Comparison of ENCODE assay signal across 35 mouse cellular contexts in the genomic region with DNA sequence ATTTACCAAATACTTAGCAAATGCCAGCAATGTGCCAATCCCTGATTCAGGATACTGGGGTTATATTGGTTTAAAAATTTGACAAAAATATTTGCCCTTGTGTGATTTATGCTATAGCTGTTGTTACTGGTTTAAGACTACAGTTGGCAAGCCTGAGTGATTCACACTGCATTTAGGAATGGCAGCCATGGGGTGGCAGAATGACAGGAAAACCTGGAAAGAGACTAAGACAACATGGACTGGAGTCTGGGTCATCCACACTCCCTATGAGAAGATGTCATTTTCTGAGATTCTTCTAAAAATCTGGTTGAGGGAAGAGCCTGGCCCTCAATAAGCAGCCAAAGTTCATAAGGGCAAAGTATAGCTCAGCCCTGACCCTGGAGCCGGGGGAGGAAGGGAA.
"Had no signal": no experiment of that assay in that cellular context is flagged by ENCODE, and none has a peak within 500 bp of the region (broad histone marks: within the 10 kb centered on the region; RNA-seq: fewer than 3 reads in every experiment).

No protein-coding gene starts in this region.

- H3K9me3 ChIP-seq: heart, embryonic 12.5 days; heart, embryonic 13.5 days; heart, embryonic 15.5 days; hindbrain, embryonic 10.5 days; hindbrain, embryonic 12.5 days; hindbrain, embryonic 13.5 days; hindbrain, embryonic 15.5 days; intestine, embryonic 15.5 days; kidney, embryonic 15.5 days had no signal

- ATAC-seq: hindbrain, embryonic 16.5 days; hindbrain, postnatal 0 days; inflammation-experienced regulatory T-cells, adult 6 months; intestine, embryonic 15.5 days; intestine, embryonic 16.5 days; intestine, postnatal 0 days had no signal

- DNase-seq: heart, postnatal 10 days; heart, postnatal 14 days; heart, postnatal 36 days; heart, postnatal 4 days; kidney, adult 11 months; kidney, adult 18-20 months; kidney, adult 2 months; kidney, adult 8-10 months; kidney, adult 9 months; kidney, postnatal 10 days; kidney, postnatal 14 days; kidney, postnatal 25 days; kidney, postnatal 36 days; kidney, postnatal 4 days; layer of hippocampus, adult 9-11 months; layer of hippocampus, postnatal 36 days had no signal

- H3K4me2 ChIP-seq: heart, embryonic 11.5 days; heart, embryonic 12.5 days; heart, embryonic 13.5 days; heart, embryonic 15.5 days; hindbrain, embryonic 12.5 days; hindbrain, embryonic 13.5 days; hindbrain, embryonic 14.5 days; hindbrain, embryonic 15.5 days; intestine, embryonic 15.5 days; kidney, embryonic 15.5 days had no signal

- H3K27me3 ChIP-seq: heart, embryonic 12.5 days; heart, embryonic 13.5 days; heart, embryonic 15.5 days; hindbrain, embryonic 12.5 days; hindbrain, embryonic 15.5 days; intestine, embryonic 15.5 days had no signal

- H3K9ac ChIP-seq: heart, embryonic 12.5 days; heart, embryonic 13.5 days; heart, embryonic 15.5 days; hindbrain, embryonic 12.5 days; hindbrain, embryonic 13.5 days; hindbrain, embryonic 14.5 days; hindbrain, embryonic 15.5 days; intestine, embryonic 15.5 days; kidney, embryonic 15.5 days had no signal

- H3K4me3 ChIP-seq: heart, embryonic 12.5 days; heart, embryonic 13.5 days; heart, embryonic 15.5 days; hindbrain, embryonic 10.5 days; hindbrain, embryonic 12.5 days; hindbrain, embryonic 13.5 days; hindbrain, embryonic 15.5 days; intestine, embryonic 15.5 days; kidney, embryonic 15.5 days; layer of hippocampus, adult 2 months; left cerebral cortex, adult 2 months had no signal

- H3K27ac ChIP-seq: heart, embryonic 13.5 days; heart, embryonic 15.5 days; hindbrain, embryonic 10.5 days; hindbrain, embryonic 12.5 days; hindbrain, embryonic 13.5 days; hindbrain, embryonic 14.5 days; hindbrain, embryonic 15.5 days; hindbrain, postnatal 0 days; intestine, embryonic 15.5 days; kidney, embryonic 15.5 days; kidney, postnatal 0 days; layer of hippocampus, adult 2 months; left cerebral cortex, adult 2 months had no signal

- H3K4me1 ChIP-seq: hindbrain, embryonic 10.5 days; hindbrain, embryonic 12.5 days; hindbrain, embryonic 13.5 days; hindbrain, embryonic 15.5 days; intestine, embryonic 15.5 days had no signal

- H3K36me3 ChIP-seq: heart, embryonic 12.5 days; heart, embryonic 13.5 days; heart, embryonic 15.5 days; hindbrain, embryonic 10.5 days; hindbrain, embryonic 12.5 days; hindbrain, embryonic 13.5 days; hindbrain, embryonic 15.5 days; intestine, embryonic 15.5 days; kidney, embryonic 15.5 days had no signal
